Mouse (Mus musculus) heart, embryonic 14.5 days (tissue): ENCODE results near the gene Klhl2. TPM values are rescaled to one million over a fixed set of nuclear protein-coding genes. Genes with fewer than 3 reads are reported as not detected.

ENCODE experiments used
- ATAC-seq: fragments of 200-750 bp; cut with Nextera tagmentation; 2 replicates; pipeline ENCODE4 v1.8.0; 2017; ENCODE audit warnings: low read depth, moderate TSS enrichment; ENCODE audit not compliant: insufficient number of reproducible peaks, insufficient read depth, low FRiP score
- H3K27ac ChIP-seq, 2 experiments: fragments of 200-500 bp in 1 of 2; fragments of 300-500 bp in 1 of 2; sonication (generic) in 1 of 2; replicated peaks in 1 of 2; 2 replicates each; pipeline ENCODE4 v1.5.1; 2012 to 2014; ENCODE audit warnings: low read depth in 2 of 2, low read length in 2 of 2, control low read depth in 1 of 2, mild to moderate bottlenecking in 1 of 2, mixed read lengths in 1 of 2; ENCODE audit not compliant: control insufficient read depth in 1 of 2, insufficient read depth in 1 of 2
- H3K27me3 ChIP-seq: fragments of 300-500 bp; sonication (generic); 2 replicates; pipeline ENCODE4 v1.6.1; 2014; ENCODE audit warnings: mild to moderate bottlenecking, low read length, control low read depth; ENCODE audit not compliant: control insufficient read depth, insufficient read depth
- H3K36me3 ChIP-seq: fragments of 300-500 bp; sonication (generic); 2 replicates; pipeline ENCODE4 v1.6.1; 2014; ENCODE audit warnings: mild to moderate bottlenecking, control low read depth, low read length, mixed read lengths; ENCODE audit not compliant: control insufficient read depth, insufficient read depth
- H3K4me1 ChIP-seq, 2 experiments: fragments of 200-500 bp in 1 of 2; fragments of 300-500 bp in 1 of 2; sonication (generic) in 1 of 2; 2 replicates each; pipeline ENCODE4 v1.6.1; 2012 to 2014; ENCODE audit warnings: low read length in 2 of 2, control low read depth in 1 of 2, mixed read lengths in 1 of 2; ENCODE audit not compliant: control insufficient read depth in 2 of 2, insufficient read depth in 2 of 2
- H3K4me2 ChIP-seq: fragments of 300-500 bp; sonication (generic); 2 replicates; pipeline ENCODE4 v1.6.1; 2014; ENCODE audit warnings: mild to moderate bottlenecking, low read length
- H3K4me3 ChIP-seq, 2 experiments: fragments of 200-500 bp in 1 of 2; fragments of 300-500 bp in 1 of 2; sonication (generic) in 1 of 2; 2 replicates each; pipeline ENCODE4 v1.5.1; 2012 to 2014; ENCODE audit warnings: low read length in 2 of 2, mild to moderate bottlenecking in 2 of 2, control low read depth in 1 of 2, low read depth in 1 of 2, moderate library complexity in 1 of 2; ENCODE audit not compliant: control insufficient read depth in 1 of 2, insufficient read depth in 1 of 2
- H3K9ac ChIP-seq: fragments of 300-500 bp; sonication (generic); 2 replicates; pipeline ENCODE4 v1.6.1; 2014; ENCODE audit warnings: mild to moderate bottlenecking, low read length
- H3K9me3 ChIP-seq: fragments of 300-500 bp; sonication (generic); 2 replicates; pipeline ENCODE4 v1.6.1; 2016; ENCODE audit warnings: low read length, control low read depth; ENCODE audit not compliant: control insufficient read depth
- WGBS: fragments of 180-500 bp; shearing (Covaris S2); extraction: QIAGEN DNeasy Blood & Tissue Kit; methylation state at CpG from one replicate; pipeline ENCODE4 v1.1.7; 2014; 5-methylcytosine and 5-hydroxymethylcytosine counted together
- polyA plus RNA-seq: library from polyadenylated mRNA; unstranded; fragments of >200 nt; fragmentation: Nextera tagmentation; extraction: Ambion mirVana; gene quantifications from 2 replicates; pipeline ENCODE4 v1.2.1, GENCODE M21; 2014

Klhl2 gene
- polyA plus RNA-seq, 1 experiment from 2014 or later = 13.9 TPM

GRCm38 (mm10) chr8:64767047-64767446 lies 82.8 kb downstream of the Klhl2 start:
- Histone ChIP-seq H3K27ac (no peak overlapping the region), H3K27me3 (no peaks in the 10 kb centered on the region), H3K9me3 (no peaks in the 10 kb centered on the region), H3K4me2 (no peak overlapping the region), H3K36me3 (0 out of 2 replicates have a peak, but pooled peaks cover 3% of the 10 kb centered on the region), H3K4me3 (no peak overlapping the region), H3K9ac (no peak overlapping the region), H3K4me1 (no peaks in the 10 kb centered on the region)
- ATAC-seq = no peak
- 90% methylated on average over 9 of the region's 9 CpGs for WGBS

DNA sequence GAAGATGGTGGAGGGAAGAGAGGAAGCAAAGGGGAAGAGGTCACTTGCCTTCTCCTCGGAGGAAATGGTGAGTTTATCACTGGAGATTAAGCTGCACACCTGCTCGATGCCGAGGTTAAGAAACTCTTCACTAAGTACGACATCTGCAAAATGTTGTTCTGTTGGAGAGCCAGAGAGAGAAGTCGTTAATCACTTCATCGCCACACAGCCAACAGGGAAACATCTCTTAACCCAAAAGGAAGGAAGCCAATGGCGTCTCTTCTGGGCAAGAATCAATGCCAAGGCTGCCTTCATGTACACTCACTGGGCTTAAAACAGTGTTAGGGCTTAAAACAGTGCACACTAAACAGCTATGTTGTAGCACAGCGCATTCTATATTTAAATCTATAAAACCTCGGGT lies 85.7 kb downstream of the Klhl2 start:
- Histone ChIP-seq H3K27me3 (no peaks in the 10 kb centered on the region), H3K4me1 (no peaks in the 10 kb centered on the region), H3K4me2 (no peak overlapping the region), H3K4me3 (no peak overlapping the region), H3K27ac (no peak overlapping the region), H3K9ac (no peak overlapping the region), H3K36me3 (0 out of 2 replicates have a peak, but pooled peaks cover 6% of the 10 kb centered on the region), H3K9me3 (no peaks in the 10 kb centered on the region)
- ATAC-seq = no peak
- 75% methylated on average over 9 of the region's 9 CpGs for WGBS

GRCm38 (mm10) chr8:64762751-64763150 lies 87.1 kb downstream of the Klhl2 start:
- H3K4me3 ChIP-seq = no peak overlapping the region
- peaks cover 14% of the 10 kb centered on the region for H3K36me3 ChIP-seq
- H3K27me3 ChIP-seq = no peaks in the 10 kb centered on the region
- WGBS = 76% methylated on average over 1 of the region's 1 CpGs
- no peak overlapping the region for H3K27ac ChIP-seq
- H3K4me2 ChIP-seq = no peak overlapping the region
- H3K4me1 ChIP-seq = no peaks in the 10 kb centered on the region
- no peaks in the 10 kb centered on the region for H3K9me3 ChIP-seq
- no peak overlapping the region for H3K9ac ChIP-seq
- no peak for ATAC-seq

DNA sequence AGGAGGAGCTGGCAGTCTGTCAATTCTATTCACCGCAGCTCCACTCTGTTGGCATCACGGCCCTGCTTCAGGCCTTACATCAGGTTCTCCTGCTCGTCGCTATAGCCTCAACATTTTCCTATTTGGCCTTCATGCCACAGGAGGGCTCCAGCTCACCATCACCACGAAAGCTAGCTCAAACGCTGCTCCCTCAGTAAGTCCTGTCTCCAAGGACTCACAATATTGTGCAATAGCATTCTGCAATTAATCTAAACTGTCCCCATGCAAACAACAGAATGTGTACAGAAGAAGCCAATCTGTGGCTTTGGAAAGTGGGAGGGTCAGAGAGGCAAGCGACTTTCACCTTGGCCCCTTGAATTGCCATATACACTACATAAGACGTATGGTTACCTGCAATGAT lies 88.4 kb downstream of the Klhl2 start:
- Histone ChIP-seq H3K4me2 (no peak overlapping the region), H3K27me3 (no peaks in the 10 kb centered on the region)
- WGBS = 79% methylated on average over 8 of the region's 8 CpGs

GRCm38 (mm10) chr8:64757956-64758355 lies 91.9 kb downstream of the Klhl2 start:
- no peaks in the 10 kb centered on the region for H3K4me1 ChIP-seq
- H3K27ac ChIP-seq = no peak overlapping the region
- H3K36me3 ChIP-seq = peaks cover 29% of the 10 kb centered on the region
- H3K9me3 ChIP-seq = no peaks in the 10 kb centered on the region
- WGBS = 93% methylated on average over 15 of the region's 15 CpGs
- H3K9ac ChIP-seq = no peak overlapping the region
- ATAC-seq = no peak
- no peaks in the 10 kb centered on the region for H3K27me3 ChIP-seq
- no peak overlapping the region for H3K4me2 ChIP-seq
- H3K4me3 ChIP-seq = no peak overlapping the region

More for the DNA sequence above, 88.4 kb downstream of the Klhl2 start:
- no peak for ATAC-seq
- no peak overlapping the region for H3K27ac ChIP-seq
- H3K36me3 ChIP-seq = peaks cover 15% of the 10 kb centered on the region
- no peaks in the 10 kb centered on the region for H3K9me3 ChIP-seq
- H3K4me1 ChIP-seq = no peaks in the 10 kb centered on the region
- no peak overlapping the region for H3K9ac ChIP-seq
- no peak overlapping the region for H3K4me3 ChIP-seq

DNA sequence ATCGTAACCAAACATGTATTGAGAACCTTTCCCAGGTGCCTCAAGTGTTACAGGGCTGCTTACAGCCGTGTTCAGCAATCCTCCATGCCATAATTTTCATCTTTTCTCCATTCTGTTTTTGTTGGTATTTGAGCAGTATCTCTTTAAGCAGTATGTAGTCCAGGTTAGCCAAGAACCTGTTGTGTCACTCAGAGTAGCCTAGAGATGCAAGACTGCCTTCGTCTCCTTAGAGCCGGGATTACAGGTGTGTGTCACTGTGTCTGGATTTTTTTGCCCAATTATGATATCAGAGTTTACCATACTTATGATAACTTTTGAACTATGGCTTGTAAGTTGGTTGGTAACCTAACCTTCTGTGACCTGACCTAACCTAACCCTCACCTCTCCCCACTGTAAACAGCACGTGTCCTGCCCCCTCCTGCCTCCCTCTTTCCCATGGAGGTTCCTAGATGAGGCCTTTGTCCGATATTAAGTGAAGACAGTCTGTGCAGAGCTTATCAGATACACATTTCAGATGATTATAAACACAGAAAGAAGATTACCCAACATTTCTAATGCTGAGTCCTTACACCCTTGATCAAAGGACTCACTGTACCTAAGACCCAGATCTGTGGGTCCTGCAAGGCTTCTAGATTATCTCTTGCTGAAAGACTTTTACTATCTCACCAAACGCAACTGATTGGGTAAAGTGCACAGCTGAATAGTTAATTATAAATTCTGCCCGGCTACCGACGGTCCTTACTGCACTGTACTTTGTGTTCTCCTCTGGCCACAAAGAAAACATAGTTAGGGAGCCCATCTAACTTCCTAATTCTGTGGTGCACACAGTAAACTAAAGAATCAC lies 103.4 kb downstream of the Klhl2 start:
- WGBS = 71% methylated on average over 10 of the region's 10 CpGs
- H3K4me3 ChIP-seq = no peak overlapping the region
- H3K9me3 ChIP-seq = no peaks in the 10 kb centered on the region
- ATAC-seq = no peak
- H3K9ac ChIP-seq = no peak overlapping the region
- no peak overlapping the region for H3K4me2 ChIP-seq
- H3K27ac ChIP-seq = no peak overlapping the region
- peaks cover 24% of the 10 kb centered on the region for H3K36me3 ChIP-seq
- H3K27me3 ChIP-seq = no peaks in the 10 kb centered on the region
- H3K4me1 ChIP-seq = no peaks in the 10 kb centered on the region; a peak in 1 of 4 replicates

- Histone ChIP-seq H3K4me1 (peaks cover 0 to 5% of the 10 kb centered on the region in 2 experiments; a peak in 1 of 4 replicates), H3K9me3 (no peaks in the 10 kb centered on the region), H3K9ac (no peak overlapping the region), H3K4me3 (no peak overlapping the region), H3K27ac (0 out of 4 replicates have a peak overlapping the region, but pooled peaks of 1 of the 2 experiments have one; percentile 14), H3K36me3 (0 out of 2 replicates have a peak, but pooled peaks cover 3% of the 10 kb centered on the region), H3K27me3 (no peaks in the 10 kb centered on the region), H3K4me2 (no peak overlapping the region; the same call in 1 of the 2 replicates)
- ATAC-seq = no peak
- 44% methylated on average over 13 of the region's 13 CpGs for WGBS
Observed at GRCm38 (mm10) chr8:64740547-64741211, 109.1 kb downstream of the Klhl2 start.
